Mouse (Mus musculus) midbrain, embryonic 10.5 days (tissue): ENCODE measurements at regions not wholly inside any gene's neighbourhood (a gene's known extent, or its start where the extent isn't known, plus 50 kb on each side); places are given as distances from the start of the nearest gene placed in this dataset.

Experiments used
- DNase-seq: peaks from one replicate; pipeline ENCODE4 v3.0.0-alpha.2; 2017; ENCODE audit warnings: low spot score
- H3K27ac ChIP-seq: fragments of 300-500 bp; sonication (generic); replicated peaks from 2 replicates; pipeline ENCODE4 v1.5.1; 2016; ENCODE audit warnings: mild to moderate bottlenecking
- H3K27me3 ChIP-seq: fragments of 300-500 bp; sonication (generic); 2 replicates; pipeline ENCODE4 v1.6.1; 2016; ENCODE audit warnings: low read depth, mild to moderate bottlenecking; ENCODE audit not compliant: poor library complexity, severe bottlenecking
- H3K36me3 ChIP-seq: fragments of 300-500 bp; sonication (generic); 2 replicates; pipeline ENCODE4 v1.6.1; 2016; ENCODE audit warnings: mild to moderate bottlenecking, moderate library complexity
- H3K4me1 ChIP-seq: fragments of 300-500 bp; sonication (generic); 2 replicates; pipeline ENCODE4 v1.6.1; 2016
- H3K4me3 ChIP-seq: fragments of 300-500 bp; sonication (generic); 2 replicates; pipeline ENCODE4 v1.5.1; 2016; ENCODE audit warnings: mild to moderate bottlenecking, moderate library complexity
- H3K9me3 ChIP-seq: fragments of 300-500 bp; sonication (generic); replicated peaks from 2 replicates; pipeline ENCODE4 v1.6.1; 2016; ENCODE audit warnings: mild to moderate bottlenecking
- WGBS: fragments of 180-500 bp; shearing (Covaris S2); methylation state at CpG from one replicate; pipeline ENCODE4 v1.1.7; 2016; 5-methylcytosine and 5-hydroxymethylcytosine counted together

GRCm38 (mm10) chr12:28922236-28922635, 170.6 kb downstream of the Eipr1 start:
- H3K27ac ChIP-seq: no peak overlapping the region
- DNase-seq: no peak
- WGBS: 91% methylated on average over 2 of the region's 2 CpGs

GRCm38 (mm10) chr12:28925206-28925605, 173.6 kb downstream of the Eipr1 start:
- Histone ChIP-seq H3K27me3 (no peaks in the 10 kb centered on the region), H3K36me3 (no peaks in the 10 kb centered on the region), H3K4me3 (no peak overlapping the region), H3K27ac (0 out of 2 replicates have a peak overlapping the region, but pooled peaks have one; percentile 23), H3K9me3 (no peaks in the 10 kb centered on the region), H3K4me1 (peaks cover 9% of the 10 kb centered on the region)
- 85% methylated on average over 4 of the region's 4 CpGs for WGBS
- DNase-seq: peak; percentile 5

More at GRCm38 (mm10) chr12:28922236-28922635, 170.6 kb downstream of the Eipr1 start:
- no peaks in the 10 kb centered on the region for H3K36me3 ChIP-seq
- no peaks in the 10 kb centered on the region for H3K27me3 ChIP-seq
- peaks cover 9% of the 10 kb centered on the region for H3K4me1 ChIP-seq
- H3K4me3 ChIP-seq: no peak overlapping the region
- H3K9me3 ChIP-seq: no peaks in the 10 kb centered on the region

- no peak for DNase-seq
- no peaks in the 10 kb centered on the region for H3K4me1 ChIP-seq
- no peaks in the 10 kb centered on the region for H3K36me3 ChIP-seq
- H3K4me3 ChIP-seq: no peak overlapping the region
- H3K27me3 ChIP-seq: no peaks in the 10 kb centered on the region
- no peaks in the 10 kb centered on the region for H3K9me3 ChIP-seq
- H3K27ac ChIP-seq: no peak overlapping the region
- 89% methylated on average over 7 of the region's 7 CpGs for WGBS
These were observed 188.3 kb downstream of the Eipr1 start for GRCm38 (mm10) chr12:28939936-28940335.

GRCm38 (mm10) chr12:28948889-28949288, 197.3 kb downstream of the Eipr1 start:
- no peak for DNase-seq
- Histone ChIP-seq H3K27ac (peak overlapping the region; percentile 61), H3K36me3 (no peaks in the 10 kb centered on the region), H3K27me3 (no peaks in the 10 kb centered on the region), H3K4me1 (peaks cover 11% of the 10 kb centered on the region), H3K9me3 (no peaks in the 10 kb centered on the region), H3K4me3 (no peak overlapping the region)
- WGBS: 72% methylated on average over 9 of the region's 9 CpGs

GRCm38 (mm10) chr12:28949307-28949706, 197.7 kb downstream of the Eipr1 start:
- no peaks in the 10 kb centered on the region for H3K36me3 ChIP-seq
- DNase-seq: no peak
- no peak overlapping the region for H3K4me3 ChIP-seq
- WGBS: 90% methylated on average over 10 of the region's 10 CpGs
- no peaks in the 10 kb centered on the region for H3K9me3 ChIP-seq
- no peaks in the 10 kb centered on the region for H3K27me3 ChIP-seq
- H3K4me1 ChIP-seq: peaks cover 11% of the 10 kb centered on the region
- H3K27ac ChIP-seq: peak overlapping the region; percentile 61

GRCm38 (mm10) chr12:28957155-28957554, 205.6 kb downstream of the Eipr1 start:
- Histone ChIP-seq H3K27ac (no peak overlapping the region), H3K4me3 (no peak overlapping the region), H3K4me1 (no peaks in the 10 kb centered on the region), H3K36me3 (no peaks in the 10 kb centered on the region), H3K27me3 (no peaks in the 10 kb centered on the region), H3K9me3 (no peaks in the 10 kb centered on the region)
- DNase-seq: no peak
- 85% methylated on average over 1 of the region's 1 CpGs for WGBS

- Histone ChIP-seq H3K27ac (no peak overlapping the region), H3K4me1 (no peaks in the 10 kb centered on the region), H3K9me3 (no peaks in the 10 kb centered on the region), H3K4me3 (no peak overlapping the region), H3K27me3 (no peaks in the 10 kb centered on the region), H3K36me3 (no peaks in the 10 kb centered on the region)
- DNase-seq: no peak
- 76% methylated on average over 1 of the region's 1 CpGs for WGBS
These were observed 207.1 kb downstream of the Eipr1 start for GRCm38 (mm10) chr12:28958661-28959060.

GRCm38 (mm10) chr12:28969671-28970379, 218.2 kb downstream of the Eipr1 start:
- H3K4me3 ChIP-seq: no peak overlapping the region
- H3K36me3 ChIP-seq: no peaks in the 10 kb centered on the region
- peaks cover 7% of the 10 kb centered on the region; the same call in 1 of the 2 replicates for H3K9me3 ChIP-seq
- WGBS: 73% methylated on average over 2 of the region's 2 CpGs
- H3K27ac ChIP-seq: no peak overlapping the region
- no peaks in the 10 kb centered on the region for H3K27me3 ChIP-seq
- H3K4me1 ChIP-seq: peaks cover 9% of the 10 kb centered on the region
- DNase-seq: no peak

- no peaks in the 10 kb centered on the region for H3K36me3 ChIP-seq
- peaks cover 19% of the 10 kb centered on the region for H3K4me1 ChIP-seq
- peak overlapping the region; percentile 68 for H3K27ac ChIP-seq
- no peak overlapping the region for H3K4me3 ChIP-seq
- DNase-seq: peak; percentile 62
- H3K9me3 ChIP-seq: peaks cover 7% of the 10 kb centered on the region; the same call in 1 of the 2 replicates
- no peaks in the 10 kb centered on the region for H3K27me3 ChIP-seq
- WGBS: 42% methylated on average over 6 of the region's 6 CpGs
These were observed 223.0 kb downstream of the Eipr1 start for GRCm38 (mm10) chr12:28974571-28975041.

GRCm38 (mm10) chr12:28975249-28975648, 223.6 kb downstream of the Eipr1 start:
- H3K4me1 ChIP-seq: peaks cover 19% of the 10 kb centered on the region
- 89% methylated on average over 5 of the region's 5 CpGs for WGBS
- H3K9me3 ChIP-seq: peaks cover 7% of the 10 kb centered on the region; the same call in 1 of the 2 replicates
- H3K27ac ChIP-seq: peak overlapping the region; percentile 68
- no peak for DNase-seq
- H3K27me3 ChIP-seq: no peaks in the 10 kb centered on the region
- no peak overlapping the region for H3K4me3 ChIP-seq
- H3K36me3 ChIP-seq: no peaks in the 10 kb centered on the region

GRCm38 (mm10) chr12:28979679-28980078, 228.1 kb downstream of the Eipr1 start:
- Histone ChIP-seq H3K27me3 (no peaks in the 10 kb centered on the region), H3K4me1 (peaks cover 12% of the 10 kb centered on the region), H3K9me3 (no peaks in the 10 kb centered on the region), H3K4me3 (no peak overlapping the region), H3K36me3 (no peaks in the 10 kb centered on the region), H3K27ac (0 out of 2 replicates have a peak overlapping the region, but pooled peaks have one; percentile 17)
- WGBS: 85% methylated on average over 7 of the region's 7 CpGs
- DNase-seq: no peak

- H3K4me3 ChIP-seq: no peak overlapping the region
- H3K36me3 ChIP-seq: no peaks in the 10 kb centered on the region
- peak overlapping the region; percentile 38; the same call in 1 of the 2 replicates for H3K27ac ChIP-seq
- H3K27me3 ChIP-seq: no peaks in the 10 kb centered on the region
- peaks cover 11% of the 10 kb centered on the region for H3K4me1 ChIP-seq
- no peak for DNase-seq
- no peaks in the 10 kb centered on the region for H3K9me3 ChIP-seq
- 71% methylated on average over 7 of the region's 7 CpGs for WGBS
These were observed 234.6 kb downstream of the Eipr1 start for GRCm38 (mm10) chr12:28986214-28986613.

GRCm38 (mm10) chr12:28997474-28998192, 246.0 kb downstream of the Eipr1 start:
- Histone ChIP-seq H3K36me3 (no peaks in the 10 kb centered on the region), H3K4me3 (no peak overlapping the region), H3K27me3 (no peaks in the 10 kb centered on the region), H3K4me1 (peaks cover 3% of the 10 kb centered on the region; the same call in 1 of the 2 replicates), H3K27ac (no peak overlapping the region), H3K9me3 (no peaks in the 10 kb centered on the region)
- DNase-seq: no peak
- WGBS: 73% methylated on average over 15 of the region's 15 CpGs
